Mouse (Mus musculus): ENCODE data around the gene Myoz1. TPM values are rescaled to one million over a fixed set of nuclear protein-coding genes. Genes with fewer than 3 reads are reported as not detected.

Myoz1 gene
- polyA plus RNA-seq, 1 experiment from 2014 or later = 1.8 TPM

DNA sequence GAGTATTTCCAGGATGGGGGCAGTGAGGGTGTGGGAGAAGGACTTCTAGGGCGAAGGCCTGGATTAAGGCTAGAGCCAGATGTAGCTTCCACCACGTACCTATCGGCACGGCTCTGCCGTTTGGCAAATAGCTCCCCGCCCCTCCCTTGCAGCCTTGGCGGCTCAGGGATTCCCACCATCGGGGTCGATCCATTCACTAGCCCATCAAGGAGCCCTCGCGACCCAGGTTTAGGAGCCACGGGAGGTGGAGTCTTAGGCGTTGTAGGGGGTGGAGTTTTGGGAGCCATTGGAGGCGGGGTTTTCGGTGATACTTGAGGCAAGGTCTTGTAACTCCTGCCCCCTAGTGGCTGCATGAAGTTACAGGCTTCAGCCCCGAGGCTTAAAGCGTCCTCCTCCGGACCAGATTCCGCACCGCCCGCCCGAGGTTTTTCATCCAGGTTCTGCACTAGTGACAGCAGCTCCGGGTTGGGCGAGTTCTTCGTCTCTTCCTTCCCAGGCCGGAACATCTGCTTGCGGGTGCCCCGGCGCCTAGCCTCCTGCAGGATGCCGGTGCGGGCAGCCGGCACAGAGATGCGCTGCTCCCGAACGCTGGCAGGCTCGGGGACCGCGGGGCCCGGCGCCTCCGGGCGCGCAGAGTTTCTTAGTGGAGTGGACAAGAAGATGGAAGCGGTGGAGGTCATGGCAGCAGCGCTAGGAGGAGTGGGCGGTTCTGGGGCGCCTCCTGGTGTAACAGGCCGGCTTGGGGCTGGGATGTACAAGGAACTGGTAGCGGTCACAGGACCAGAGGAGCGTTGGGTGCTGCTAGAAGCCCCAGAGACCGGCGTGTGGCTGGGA, 4.7 kb upstream of the Myoz1 start:
- Histone ChIP-seq H3K9ac (ENCODE audit: low read length) (peak overlapping the region; percentile 73), H3K4me3 (ENCODE audit: low read length) (peak overlapping the region; percentile 79), H3K36me3 (ENCODE audit: control insufficient read depth, insufficient read depth, low read length) (no peaks in the 10 kb centered on the region), H3K27ac (ENCODE audit: low read length) (peak overlapping the region; percentile 82), H3K27me3 (ENCODE audit: control insufficient read depth, insufficient read depth, low read depth, low read length) (peaks cover 10% of the 10 kb centered on the region; the same call in 1 of the 2 replicates), H3K4me2 (ENCODE audit: low read depth, low read length) (peak overlapping the region; percentile 97), H3K4me1 (replicated peaks; ENCODE audit: control insufficient read depth, insufficient read depth, low read length) (peaks cover 8% of the 10 kb centered on the region), H3K9me3 (ENCODE audit: control insufficient read depth, low read length) (no peaks in the 10 kb centered on the region)
- ATAC-seq (ENCODE audit: low read depth) = peak; percentile 91
- WGBS = under 1% methylated on average over 51 of the region's 52 CpGs

DNA sequence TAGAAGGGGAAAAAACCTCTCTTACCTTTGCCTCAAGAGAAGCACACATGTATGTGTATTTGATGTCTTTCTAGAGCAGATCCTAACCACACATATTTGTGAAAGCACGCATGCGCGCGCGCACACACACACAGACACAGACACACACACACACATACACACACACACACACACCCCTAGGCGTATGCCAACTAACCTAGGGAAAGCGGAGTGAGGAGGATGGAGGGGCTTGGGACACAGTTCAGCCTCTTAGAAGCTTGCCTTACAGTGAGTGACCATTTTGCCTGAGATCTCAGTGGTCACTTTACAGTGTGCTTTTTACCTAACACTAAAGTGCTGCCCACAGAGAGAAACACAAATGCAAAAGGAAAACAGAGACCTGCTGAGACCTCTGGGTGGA, 3.3 kb upstream of the Myoz1 start:
- no peak for ATAC-seq (ENCODE audit: low read depth)
- no peak overlapping the region for H3K4me2 ChIP-seq (ENCODE audit: low read depth, low read length)
- H3K4me1 ChIP-seq (replicated peaks; ENCODE audit: control insufficient read depth, insufficient read depth, low read length) = peaks cover 8% of the 10 kb centered on the region
- WGBS = 96% methylated on average over 7 of the region's 7 CpGs
- H3K9me3 ChIP-seq (ENCODE audit: control insufficient read depth, low read length) = no peaks in the 10 kb centered on the region
- no peaks in the 10 kb centered on the region for H3K36me3 ChIP-seq (ENCODE audit: control insufficient read depth, insufficient read depth, low read length)
- no peak overlapping the region for H3K4me3 ChIP-seq (ENCODE audit: low read length)
- no peak overlapping the region for H3K27ac ChIP-seq (ENCODE audit: low read length)
- H3K27me3 ChIP-seq (ENCODE audit: control insufficient read depth, insufficient read depth, low read depth, low read length) = peaks cover 10% of the 10 kb centered on the region; the same call in 1 of the 2 replicates
- H3K9ac ChIP-seq (ENCODE audit: low read length) = no peak overlapping the region

DNA sequence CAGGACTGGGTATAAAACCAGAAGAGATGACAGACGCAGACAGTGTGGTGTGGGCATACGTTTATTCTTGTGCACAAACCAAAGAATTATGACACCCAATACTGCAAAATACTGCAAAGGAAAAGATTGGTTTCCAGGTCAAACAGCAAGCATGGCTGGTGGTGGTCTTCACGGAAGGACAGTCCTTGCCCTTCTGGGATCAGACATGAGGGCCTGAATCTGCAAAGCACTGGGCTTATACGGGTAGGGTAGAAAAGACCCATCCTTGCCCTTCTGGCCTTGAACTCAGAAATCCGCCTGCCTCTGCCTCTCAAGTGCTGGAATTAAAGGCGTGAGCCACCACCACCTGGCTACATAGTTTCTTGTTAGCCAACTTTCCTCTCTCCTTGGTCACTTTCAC, 2.6 kb upstream of the Myoz1 start:
- Histone ChIP-seq H3K27me3 (ENCODE audit: control insufficient read depth, insufficient read depth, low read depth, low read length) (peaks cover 10% of the 10 kb centered on the region; the same call in 1 of the 2 replicates), H3K4me1 (replicated peaks; ENCODE audit: control insufficient read depth, insufficient read depth, low read length) (peaks cover 8% of the 10 kb centered on the region), H3K4me3 (ENCODE audit: low read length) (no peak overlapping the region), H3K27ac (ENCODE audit: low read length) (no peak overlapping the region), H3K4me2 (ENCODE audit: low read depth, low read length) (no peak overlapping the region), H3K36me3 (ENCODE audit: control insufficient read depth, insufficient read depth, low read length) (no peaks in the 10 kb centered on the region), H3K9me3 (ENCODE audit: control insufficient read depth, low read length) (no peaks in the 10 kb centered on the region), H3K9ac (ENCODE audit: low read length) (no peak overlapping the region)
- 81% methylated on average over 6 of the region's 6 CpGs for WGBS
- no peak for ATAC-seq (ENCODE audit: low read depth)

DNA sequence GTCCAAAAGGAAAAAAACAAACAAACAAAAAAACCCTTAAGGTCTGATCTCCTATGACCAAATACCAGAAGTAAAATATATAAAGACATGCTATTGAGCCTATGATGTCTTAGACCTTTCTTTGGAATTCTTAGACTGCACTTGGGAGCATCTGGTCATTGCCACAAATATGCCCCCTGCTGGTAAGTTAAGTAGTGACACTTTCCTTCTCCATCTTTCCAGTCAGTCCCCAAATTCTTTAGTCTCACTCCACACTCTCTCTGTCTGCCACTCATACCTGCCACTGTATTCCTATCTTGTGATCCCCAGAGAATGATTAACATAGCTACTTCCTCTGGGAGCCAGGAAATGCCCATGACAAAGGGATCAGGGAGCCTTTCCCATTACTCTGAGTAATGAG, 2.0 kb upstream of the Myoz1 start:
- ATAC-seq (ENCODE audit: low read depth) = no peak
- H3K4me1 ChIP-seq (replicated peaks; ENCODE audit: control insufficient read depth, insufficient read depth, low read length) = peaks cover 8% of the 10 kb centered on the region
- peaks cover 10% of the 10 kb centered on the region; the same call in 1 of the 2 replicates for H3K27me3 ChIP-seq (ENCODE audit: control insufficient read depth, insufficient read depth, low read depth, low read length)
- no peak overlapping the region for H3K4me3 ChIP-seq (ENCODE audit: low read length)
- H3K27ac ChIP-seq (ENCODE audit: low read length) = no peak overlapping the region
- no peak overlapping the region for H3K4me2 ChIP-seq (ENCODE audit: low read depth, low read length)
- H3K36me3 ChIP-seq (ENCODE audit: control insufficient read depth, insufficient read depth, low read length) = no peaks in the 10 kb centered on the region
- no peaks in the 10 kb centered on the region for H3K9me3 ChIP-seq (ENCODE audit: control insufficient read depth, low read length)
- no peak overlapping the region for H3K9ac ChIP-seq (ENCODE audit: low read length)

DNA sequence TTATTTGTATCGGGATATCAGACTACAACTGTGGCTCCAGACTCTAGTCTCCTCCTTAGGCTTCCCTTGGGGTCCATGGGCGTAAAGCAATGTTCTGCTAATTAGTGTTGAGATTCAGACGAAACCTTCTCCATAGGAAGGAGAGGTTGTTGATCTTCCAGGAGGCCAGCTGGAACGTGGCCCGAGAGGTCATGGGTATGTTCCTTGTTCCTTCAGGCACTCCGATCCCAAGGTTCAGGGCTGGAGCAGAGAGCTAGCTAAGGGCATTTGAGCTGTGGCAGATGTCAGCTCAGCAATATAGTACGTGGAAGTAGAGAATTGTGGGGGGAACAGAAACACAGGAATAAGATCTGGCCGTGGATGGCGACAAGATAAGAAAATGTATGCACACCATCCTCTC, 609 bp downstream of the Myoz1 start:
- no peaks in the 10 kb centered on the region for H3K36me3 ChIP-seq (ENCODE audit: control insufficient read depth, insufficient read depth, low read length)
- H3K4me2 ChIP-seq (ENCODE audit: low read depth, low read length) = no peak overlapping the region
- H3K9me3 ChIP-seq (ENCODE audit: control insufficient read depth, low read length) = no peaks in the 10 kb centered on the region
- H3K4me3 ChIP-seq (ENCODE audit: low read length) = no peak overlapping the region
- H3K27ac ChIP-seq (ENCODE audit: low read length) = no peak overlapping the region
- H3K27me3 ChIP-seq (ENCODE audit: control insufficient read depth, insufficient read depth, low read depth, low read length) = no peaks in the 10 kb centered on the region
- H3K4me1 ChIP-seq (replicated peaks; ENCODE audit: control insufficient read depth, insufficient read depth, low read length) = peaks cover 2% of the 10 kb centered on the region
- H3K9ac ChIP-seq (ENCODE audit: low read length) = no peak overlapping the region
- ATAC-seq (ENCODE audit: low read depth) = no peak
- WGBS = 77% methylated on average over 9 of the region's 9 CpGs

- H3K4me3 ChIP-seq (ENCODE audit: low read length) = no peak overlapping the region
- ATAC-seq (ENCODE audit: low read depth) = no peak
- no peaks in the 10 kb centered on the region for H3K9me3 ChIP-seq (ENCODE audit: control insufficient read depth, low read length)
- no peak overlapping the region for H3K4me2 ChIP-seq (ENCODE audit: low read depth, low read length)
- H3K36me3 ChIP-seq (ENCODE audit: control insufficient read depth, insufficient read depth, low read length) = no peaks in the 10 kb centered on the region
- H3K9ac ChIP-seq (ENCODE audit: low read length) = no peak overlapping the region
- no peaks in the 10 kb centered on the region for H3K4me1 ChIP-seq (replicated peaks; ENCODE audit: control insufficient read depth, insufficient read depth, low read length)
- no peaks in the 10 kb centered on the region for H3K27me3 ChIP-seq (ENCODE audit: control insufficient read depth, insufficient read depth, low read depth, low read length)
- H3K27ac ChIP-seq (ENCODE audit: low read length) = no peak overlapping the region
- 62% methylated on average over 9 of the region's 9 CpGs for WGBS
These were observed 1.5 kb downstream of the Myoz1 start for GRCm38 (mm10) chr14:20654690-20655421.

GRCm38 (mm10) chr14:20651722-20652256, 4.6 kb downstream of the Myoz1 start:
- Histone ChIP-seq H3K4me3 (ENCODE audit: low read length) (no peak overlapping the region), H3K27ac (ENCODE audit: low read length) (no peak overlapping the region), H3K9me3 (ENCODE audit: control insufficient read depth, low read length) (no peaks in the 10 kb centered on the region), H3K9ac (ENCODE audit: low read length) (no peak overlapping the region), H3K4me1 (replicated peaks; ENCODE audit: control insufficient read depth, insufficient read depth, low read length) (no peaks in the 10 kb centered on the region), H3K4me2 (ENCODE audit: low read depth, low read length) (no peak overlapping the region), H3K36me3 (ENCODE audit: control insufficient read depth, insufficient read depth, low read length) (no peaks in the 10 kb centered on the region), H3K27me3 (ENCODE audit: control insufficient read depth, insufficient read depth, low read depth, low read length) (no peaks in the 10 kb centered on the region)
- no peak for ATAC-seq (ENCODE audit: low read depth)
- 50% methylated on average over 4 of the region's 4 CpGs for WGBS

- no peak for ATAC-seq (ENCODE audit: low read depth)
- 57% methylated on average over 2 of the region's 2 CpGs for WGBS
- Histone ChIP-seq H3K9me3 (ENCODE audit: control insufficient read depth, low read length) (no peaks in the 10 kb centered on the region), H3K9ac (ENCODE audit: low read length) (no peak overlapping the region), H3K27me3 (ENCODE audit: control insufficient read depth, insufficient read depth, low read depth, low read length) (no peaks in the 10 kb centered on the region), H3K4me2 (ENCODE audit: low read depth, low read length) (no peak overlapping the region), H3K4me3 (ENCODE audit: low read length) (no peak overlapping the region), H3K36me3 (ENCODE audit: control insufficient read depth, insufficient read depth, low read length) (no peaks in the 10 kb centered on the region), H3K27ac (ENCODE audit: low read length) (no peak overlapping the region), H3K4me1 (replicated peaks; ENCODE audit: control insufficient read depth, insufficient read depth, low read length) (no peaks in the 10 kb centered on the region)
These were observed 5.3 kb downstream of the Myoz1 start for GRCm38 (mm10) chr14:20651000-20651399.

DNA sequence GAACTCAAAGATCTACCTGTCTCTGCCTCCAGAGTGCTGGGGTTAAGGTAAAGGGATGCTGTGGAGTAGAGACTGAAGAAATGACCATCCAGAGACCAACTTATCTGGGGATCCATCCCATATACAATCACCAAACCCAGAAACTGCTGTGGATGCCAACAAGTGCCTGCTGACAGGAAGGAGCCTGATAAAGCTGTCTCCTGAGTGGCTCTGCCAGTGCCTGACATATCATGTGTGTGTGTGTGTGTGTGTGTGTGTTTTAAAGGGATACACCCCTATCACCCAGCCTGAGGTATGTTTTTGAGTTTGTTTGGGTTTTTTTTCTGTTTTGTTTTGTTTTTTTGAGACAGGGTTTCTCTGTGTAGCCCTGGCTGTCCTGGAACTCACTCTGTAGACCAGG, 10.0 kb downstream of the Myoz1 start:
- Histone ChIP-seq H3K36me3 (ENCODE audit: control insufficient read depth, insufficient read depth, low read length) (no peaks in the 10 kb centered on the region), H3K4me1 (replicated peaks; ENCODE audit: control insufficient read depth, insufficient read depth, low read length) (peaks cover 8% of the 10 kb centered on the region), H3K4me2 (ENCODE audit: low read depth, low read length) (no peak overlapping the region), H3K4me3 (ENCODE audit: low read length) (no peak overlapping the region), H3K27ac (ENCODE audit: low read length) (no peak overlapping the region), H3K9ac (ENCODE audit: low read length) (no peak overlapping the region), H3K27me3 (ENCODE audit: control insufficient read depth, insufficient read depth, low read depth, low read length) (no peaks in the 10 kb centered on the region), H3K9me3 (ENCODE audit: control insufficient read depth, low read length) (no peaks in the 10 kb centered on the region)
- ATAC-seq (ENCODE audit: low read depth) = no peak
